Mouse (Mus musculus): ENCODE measurements at regions not wholly inside any gene's neighbourhood (a gene's known extent, or its start where the extent isn't known, plus 50 kb on each side); places are given as distances from the start of the nearest gene placed in this dataset.

GRCm38 (mm10) chr4:88950181-88951033, 70.4 kb upstream of the Ifne start:
- no peak for TF ChIP-seq CTCF (conservative IDR thresholded peaks at IDR 0.05; ENCODE audit: insufficient read depth, insufficient read length, low read depth, low read length)
- TF ChIP-seq POLR2A (IDR thresholded peaks at IDR 0.05; ENCODE audit: low read depth, low read length), result no peak

All from kidney, adult 2 months (tissue).